ENCODE assay signal across 9 mouse cellular contexts in genomic region chr14:46380286-46380721, GRCm38 (mm10). TPM values are rescaled to one million over a fixed set of nuclear protein-coding genes. Genes with fewer than 3 reads are reported as not detected.
A peak's percentile ranks its signal among the peaks of the same experiment; 100 is the strongest.
DNase-seq lines count a peak whose midpoint lies in the region; ATAC-seq and TF ChIP-seq lines count a peak whose summit lies in the region.
"Had no signal": no experiment of that assay in that cellular context is flagged by ENCODE, and none has a peak within 500 bp of the region (broad histone marks: within the 10 kb centered on the region; RNA-seq: fewer than 3 reads in every experiment).

No protein-coding gene starts in this region.

- TF ChIP-seq CTCF in ES-Bruce4 (IDR thresholded peaks at IDR 0.05; ENCODE audit: low read depth, low read length), result no peak

- peak overlapping the region; percentile 13 for H3K9ac ChIP-seq in ES-Bruce4 (ENCODE audit: low read depth, poor library complexity, severe bottlenecking)
- H3K9ac ChIP-seq in heart, embryonic 16.5 days (ENCODE audit: low read length), result peak overlapping the region; percentile 63
- H3K9ac ChIP-seq in midbrain, embryonic 11.5 days (ENCODE audit: low read length), result peak overlapping the region; percentile 39; the same call in 1 of the 2 replicates

- H3K9me3 ChIP-seq in ES-Bruce4 (replicated peaks; ENCODE audit: control insufficient read depth, insufficient read depth, low read length, poor library complexity, severe bottlenecking), result no peaks in the 10 kb centered on the region
- H3K9me3 ChIP-seq in heart, embryonic 16.5 days (replicated peaks; ENCODE audit: control insufficient read depth, low read length), result no peaks in the 10 kb centered on the region
- no peaks in the 10 kb centered on the region for H3K9me3 ChIP-seq in midbrain, embryonic 11.5 days (ENCODE audit: control insufficient read depth, low read length)

- no peaks in the 10 kb centered on the region for H3K4me1 ChIP-seq in ES-Bruce4 (ENCODE audit: control insufficient read depth, insufficient read depth, low read length)
- H3K4me1 ChIP-seq in heart, embryonic 16.5 days (ENCODE audit: control insufficient read depth, insufficient read depth, low read length), result peaks cover 15% of the 10 kb centered on the region
- peaks cover 5% of the 10 kb centered on the region; the same call in 1 of the 2 replicates for H3K4me1 ChIP-seq in midbrain, embryonic 11.5 days (ENCODE audit: control insufficient read depth, insufficient read depth, low read length)

- no peak for TF ChIP-seq EP300 in ES-Bruce4 (IDR thresholded peaks at IDR 0.05; ENCODE audit: insufficient read depth, low read depth, low read length)

- H3K27me3 ChIP-seq in ES-Bruce4 (ENCODE audit: control insufficient read depth, insufficient read depth, low read length, poor library complexity, severe bottlenecking), result no peaks in the 10 kb centered on the region
- H3K27me3 ChIP-seq in heart, embryonic 16.5 days (ENCODE audit: control insufficient read depth, insufficient read depth, low read length), result no peaks in the 10 kb centered on the region; the same call in 1 of the 2 replicates
- H3K27me3 ChIP-seq in midbrain, embryonic 11.5 days (ENCODE audit: control insufficient read depth, insufficient read depth, low read length), result peaks cover 46% of the 10 kb centered on the region

- peak; percentile 72 to 80 for DNase-seq in cerebellum, postnatal 10 days
- DNase-seq in kidney, postnatal 14 days, result peak; percentile 70
- peak; percentile 91 for DNase-seq in midbrain, embryonic 11.5 days (ENCODE audit: low spot score, missing footprints)
- DNase-seq in adrenal gland, postnatal 4 days (ENCODE audit: low spot score in 2 of 2), result no peak
- DNase-seq in left cerebral cortex, adult 9 months (ENCODE audit: low spot score in 2 of 2), result no peak
- no peak for DNase-seq in layer of hippocampus, postnatal 25 days (ENCODE audit: extremely low spot score in 1 of 2, low spot score in 1 of 2)

- peaks cover 14% of the 10 kb centered on the region for H3K36me3 ChIP-seq in ES-Bruce4 (ENCODE audit: control insufficient read depth, insufficient read depth, low read length, poor library complexity, severe bottlenecking)
- no peaks in the 10 kb centered on the region for H3K36me3 ChIP-seq in heart, embryonic 16.5 days (ENCODE audit: control insufficient read depth, insufficient read depth)
- H3K36me3 ChIP-seq in midbrain, embryonic 11.5 days (ENCODE audit: control insufficient read depth, insufficient read depth, low read length), result no peaks in the 10 kb centered on the region

- 9% methylated on average over 31 of the region's 31 CpGs for WGBS in heart, embryonic 16.5 days
- WGBS in midbrain, embryonic 11.5 days, result 5% methylated on average over 25 of the region's 31 CpGs

- no peak overlapping the region for H3K27ac ChIP-seq in ES-Bruce4 (ENCODE audit: insufficient read depth, low read length)
- H3K27ac ChIP-seq in heart, embryonic 16.5 days (ENCODE audit: low read length), result no peak overlapping the region
- no peak overlapping the region for H3K27ac ChIP-seq in midbrain, embryonic 11.5 days (ENCODE audit: low read depth, low read length)

- H3K4me3 ChIP-seq in ES-Bruce4 (ENCODE audit: low read depth, low read length), result peak overlapping the region; percentile 63
- H3K4me3 ChIP-seq in heart, embryonic 16.5 days (ENCODE audit: low read length), result peak overlapping the region; percentile 49
- peak overlapping the region; percentile 27 for H3K4me3 ChIP-seq in midbrain, embryonic 11.5 days (ENCODE audit: low read depth, low read length)

- ATAC-seq in heart, embryonic 16.5 days (replicated peaks; ENCODE audit: extremely low read depth, insufficient read depth, low FRiP score), result peak; percentile 55; the same call in 1 of the 2 replicates
- ATAC-seq in midbrain, embryonic 11.5 days (ENCODE audit: low FRiP score), result 0 out of 2 replicates have a peak, but pooled peaks have one; percentile 50

- H3K4me2 ChIP-seq in heart, embryonic 16.5 days (ENCODE audit: low read depth, low read length), result peak overlapping the region; percentile 84
- H3K4me2 ChIP-seq in midbrain, embryonic 11.5 days, result peak overlapping the region; percentile 54

- TF ChIP-seq POLR2A in ES-Bruce4 (IDR thresholded peaks at IDR 0.05; ENCODE audit: insufficient read depth, low read length), result no peak

RNA-seq across cellular contexts. Expression of gene Gm15217, which starts 1.1 kb away (rescaled TPM):
- not detected in 2 replicates for polyA plus RNA-seq in ES-Bruce4 (2011; ENCODE audit: insufficient read depth, insufficient read length, low read depth, missing spikeins)
- not detected in 2 replicates for polyA plus RNA-seq in heart, embryonic 16.5 days (2015; fragmentation: Nextera tagmentation; extraction: Ambion mirVana)
- polyA plus RNA-seq in midbrain, embryonic 11.5 days (2014; fragmentation: Nextera tagmentation; extraction: Ambion mirVana), result not detected in 2 replicates
- total RNA-seq in adrenal gland, postnatal 4 days (2021), result 1 to 10 TPM in 1 of 2 experiments, not detected in 1; 1.2 TPM
- not detected for total RNA-seq in layer of hippocampus, postnatal 25 days (2021)
- total RNA-seq: left cerebral cortex, postnatal 10 days had no signal

RNA-seq across cellular contexts. Expression of gene Bmp4, which starts 10.2 kb away (rescaled TPM):
- polyA plus RNA-seq in ES-Bruce4 (2011; ENCODE audit: insufficient read depth, insufficient read length, low read depth, missing spikeins), result 22.0 and 27.9 TPM in 2 replicates
- polyA plus RNA-seq in heart, embryonic 16.5 days (2015; fragmentation: Nextera tagmentation; extraction: Ambion mirVana), result 14.0 and 21.6 TPM in 2 replicates
- 4.7 and 6.8 TPM in 2 replicates for polyA plus RNA-seq in midbrain, embryonic 11.5 days (2014; fragmentation: Nextera tagmentation; extraction: Ambion mirVana)
- total RNA-seq in adrenal gland, postnatal 4 days (2021), result 10 to 100 TPM in 1 of 2 experiments, 1 to 10 TPM in 1; 8.4 to 11.4 TPM
- total RNA-seq in layer of hippocampus, postnatal 25 days (2021), result 1 to 10 TPM; 5.9 to 8.0 TPM

Comparison
In these comparisons a context has a peak if more than half of its experiments do, and no peak if none do; other contexts are left out.
1. H3K9ac ChIP-seq: peak in every context shown above with its lines; median percentile 63 in heart, embryonic 16.5 days; 39 in midbrain, embryonic 11.5 days; 13 in ES-Bruce4.
2. DNase-seq: peak in cerebellum, postnatal 10 days (2 of 2), kidney, postnatal 14 days (single experiment) and midbrain, embryonic 11.5 days (single experiment); none in adrenal gland, postnatal 4 days (0 of 2), left cerebral cortex, adult 9 months (0 of 2) and layer of hippocampus, postnatal 25 days (0 of 2).
3. Peak in every context shown above with its lines, with median percentiles within 50 percentile points of each other: H3K4me3 ChIP-seq.